Mouse (Mus musculus): Measurements from ENCODE around the gene Slc2a1. TPM values are rescaled to one million over a fixed set of nuclear protein-coding genes. Genes with fewer than 3 reads are reported as not detected.

The Slc2a1 gene
- total RNA-seq, 2 experiments from 2014 or later = 9.5 to 12.7 TPM

DNA sequence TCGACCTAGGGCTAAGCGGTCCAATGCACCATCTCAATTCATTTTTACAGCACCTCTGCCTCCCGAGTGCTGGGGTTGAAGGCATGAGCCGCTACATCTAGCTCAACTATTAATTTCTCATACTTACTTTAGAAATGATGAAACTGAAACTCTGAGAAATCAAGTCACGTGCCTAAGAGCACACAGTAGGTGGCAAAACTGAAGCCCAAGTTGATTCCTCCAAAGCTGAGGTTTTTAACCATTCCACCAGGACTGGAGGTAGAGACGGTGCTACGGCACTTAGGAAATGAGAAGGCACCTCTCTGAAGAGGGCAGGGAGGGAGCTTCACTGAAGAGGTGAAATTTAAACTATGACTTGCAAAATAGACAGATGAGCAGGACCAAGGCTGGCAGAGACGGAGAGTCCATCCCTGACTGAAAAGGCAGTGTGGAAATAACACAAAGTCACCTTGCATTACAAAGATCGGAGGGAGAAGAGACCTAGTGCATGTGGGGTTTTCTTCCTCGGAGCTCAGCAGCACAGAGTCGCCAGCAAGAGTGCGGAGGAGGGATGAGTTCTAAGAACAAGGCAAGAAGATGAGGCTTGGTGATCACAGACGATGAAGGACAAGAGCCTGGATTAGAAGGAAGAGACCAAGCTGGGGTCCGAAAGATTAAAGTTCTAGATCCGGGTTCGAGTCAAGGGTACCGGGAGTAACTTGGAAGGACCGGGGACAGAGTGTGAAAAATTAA lies 64.6 kb downstream of the Slc2a1 start:
- intact Hi-C loops (cut with DNase I) = loop anchor here (2.0 to 10.0 kb wide), 3 partner anchors 22 to 562 kb away; partner anchors contain the start of genes Foxj3, Frg2f1, Hivep3 and Svbp
- peak in 1 of 2 experiments; percentile 21 for DNase-seq

DNA sequence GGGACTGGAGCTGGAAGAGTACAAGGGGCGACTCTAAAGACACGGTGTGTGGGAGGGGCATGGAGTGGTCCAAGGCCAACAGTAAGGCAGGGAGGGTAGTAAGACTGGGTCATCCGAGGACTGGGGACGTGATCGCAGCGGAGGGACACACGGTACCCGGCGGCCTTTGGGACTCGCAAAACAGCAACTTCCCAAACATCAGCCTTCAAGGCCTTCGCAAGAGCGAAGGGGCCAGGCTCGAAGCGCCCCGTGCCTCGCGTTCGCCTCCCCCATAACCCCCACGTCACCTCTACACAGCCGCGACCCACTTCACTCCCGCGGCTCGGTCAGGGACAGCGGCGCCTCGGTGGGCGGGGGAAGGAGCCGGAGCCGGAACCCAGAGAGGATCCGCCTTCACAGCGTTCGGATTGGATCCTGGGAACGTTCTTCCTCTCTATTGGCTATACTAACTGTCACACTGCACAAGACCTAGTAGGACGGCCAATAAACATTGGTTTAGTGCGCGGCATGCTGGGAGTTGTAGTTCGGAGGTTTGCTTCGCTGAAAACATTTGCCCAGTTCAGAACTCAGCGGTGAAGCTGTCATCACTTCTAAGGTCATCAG lies 65.4 kb downstream of the Slc2a1 start, which contains the start of gene Zfp691:
Gene Zfp691 (minus strand): TSS at position 345 of the 603 bp plus-strand sequence.
- intact Hi-C loops (cut with DNase I) = loop anchor here (2.0 to 10.0 kb wide), 3 partner anchors 21 to 561 kb away; partner anchors contain the start of genes Foxj3, Frg2f1, Hivep3 and Svbp
- DNase-seq = peak; percentile 92

DNA sequence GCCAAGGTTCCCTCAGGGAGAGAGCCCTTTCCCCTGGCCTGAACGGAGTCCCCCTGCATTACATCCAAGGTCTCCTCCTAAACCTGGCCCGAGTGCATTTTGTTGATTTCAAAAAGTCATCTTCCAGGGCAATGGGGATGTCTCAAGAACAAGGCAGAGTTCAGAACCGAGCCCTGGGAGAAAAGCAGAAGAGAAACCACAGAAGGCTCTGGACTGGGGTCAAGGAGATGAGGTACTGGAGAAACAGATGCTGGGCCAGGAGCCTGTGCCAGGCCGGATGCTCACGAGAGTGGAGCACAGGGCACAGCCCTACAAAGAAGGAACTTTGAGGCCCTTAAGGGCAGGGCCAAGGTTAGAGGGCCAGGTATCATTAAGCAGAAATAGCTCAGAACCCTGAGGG lies 69.2 kb downstream of the Slc2a1 start:
- peak; percentile 24 to 31 for DNase-seq
- intact Hi-C loops (cut with DNase I) = loop anchor here (2.0 to 10.0 kb wide), 3 partner anchors 55 to 557 kb away; partner anchors contain the start of genes AU022252, Foxj3, Frg2f1 and Hivep3

DNA sequence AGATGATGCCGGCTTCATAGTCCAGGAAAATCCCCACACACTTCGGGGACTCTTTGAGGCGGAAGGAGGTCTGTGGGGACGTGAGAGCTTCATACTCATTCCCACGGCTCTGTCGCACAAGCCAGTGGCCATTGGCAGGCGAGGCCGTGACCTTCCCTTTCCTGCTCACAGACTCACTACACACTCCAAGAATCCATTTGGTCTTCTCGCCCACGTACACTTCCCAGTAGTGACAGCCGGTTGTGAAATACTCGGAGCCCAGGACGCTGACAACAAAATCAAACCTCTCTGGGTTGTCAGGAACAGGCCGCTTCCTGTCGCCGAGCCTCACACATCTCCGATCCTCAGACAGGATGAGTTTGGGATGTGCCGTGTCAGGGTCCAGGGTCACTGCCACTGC lies 69.8 kb downstream of the Slc2a1 start:
- DNase-seq = peak; percentile 20 to 40
- intact Hi-C loops (cut with DNase I) = loop anchor here (2.0 to 10.0 kb wide), 3 partner anchors 54 to 556 kb away; partner anchors contain the start of genes AU022252, Foxj3, Frg2f1 and Hivep3

DNA sequence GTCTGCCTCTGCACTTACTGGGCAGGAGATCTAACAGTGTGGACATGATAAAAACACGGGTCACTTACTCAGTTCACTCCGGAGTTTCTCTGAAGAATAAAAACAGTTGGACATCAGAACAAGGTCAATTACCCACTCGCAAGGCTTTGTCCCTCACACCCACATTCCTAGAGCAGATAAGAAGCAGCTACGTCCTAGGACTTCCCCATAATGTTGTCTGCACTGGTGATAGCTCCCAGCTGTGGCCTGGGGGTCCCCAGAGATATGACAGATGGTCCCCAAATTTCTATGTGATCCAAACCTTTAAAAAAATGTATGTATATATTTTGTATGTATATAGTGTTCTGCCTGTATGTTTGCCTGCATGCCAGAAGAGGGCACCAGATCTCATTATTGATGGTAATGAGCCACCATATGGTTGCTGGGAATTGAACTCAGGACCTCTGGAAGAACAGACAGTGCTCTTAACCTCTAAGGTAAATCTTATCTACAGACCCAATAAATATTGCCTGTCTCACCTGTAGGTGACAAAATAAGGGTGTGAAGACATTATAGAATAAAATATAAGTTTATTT lies 71.7 kb downstream of the Slc2a1 start:
- DNase-seq = no peak
- intact Hi-C loops (cut with DNase I) = no loop called here

DNA sequence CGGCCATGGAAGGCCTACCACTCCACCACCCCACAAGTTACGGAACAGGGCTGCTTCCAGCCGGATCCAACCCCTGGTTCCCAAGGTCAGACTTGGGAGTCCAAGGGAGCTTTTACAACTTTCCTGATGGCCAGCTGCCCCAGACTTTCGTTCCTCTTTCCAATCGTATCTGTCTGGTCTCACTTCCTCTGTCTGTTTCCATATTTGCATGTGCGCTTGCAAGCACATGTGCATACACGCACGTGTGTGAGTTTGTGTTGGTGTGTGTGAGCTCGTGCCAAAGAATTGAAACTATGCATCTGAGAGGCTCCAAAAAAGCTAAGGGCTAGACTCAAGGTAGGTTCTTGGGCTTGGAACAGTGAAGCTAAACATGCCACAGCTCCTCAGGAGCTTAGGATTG lies 72.9 kb downstream of the Slc2a1 start:
- no peak for DNase-seq
- intact Hi-C loops (cut with DNase I) = no loop called here

DNA sequence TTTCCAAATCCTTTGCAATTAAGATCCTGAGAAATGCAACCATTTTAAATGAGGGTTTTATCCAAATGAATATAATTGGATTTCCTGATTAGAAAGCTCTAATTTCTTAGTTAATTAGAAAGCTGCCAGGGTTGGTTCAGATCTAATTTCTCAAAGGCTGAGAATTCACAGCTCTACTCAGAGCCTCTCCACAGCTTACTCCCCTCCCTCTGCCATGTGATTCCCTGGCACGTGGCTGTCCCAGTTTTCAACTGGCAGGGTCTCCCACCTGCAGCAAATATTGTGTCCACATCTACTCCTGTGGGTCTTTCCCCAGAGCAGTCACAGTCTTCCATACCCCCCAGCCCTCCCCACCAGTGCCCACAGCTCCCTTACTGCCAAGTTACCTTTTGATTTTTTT lies 75.0 kb downstream of the Slc2a1 start:
- no peak for DNase-seq
- intact Hi-C loops (cut with DNase I) = no loop called here

DNA sequence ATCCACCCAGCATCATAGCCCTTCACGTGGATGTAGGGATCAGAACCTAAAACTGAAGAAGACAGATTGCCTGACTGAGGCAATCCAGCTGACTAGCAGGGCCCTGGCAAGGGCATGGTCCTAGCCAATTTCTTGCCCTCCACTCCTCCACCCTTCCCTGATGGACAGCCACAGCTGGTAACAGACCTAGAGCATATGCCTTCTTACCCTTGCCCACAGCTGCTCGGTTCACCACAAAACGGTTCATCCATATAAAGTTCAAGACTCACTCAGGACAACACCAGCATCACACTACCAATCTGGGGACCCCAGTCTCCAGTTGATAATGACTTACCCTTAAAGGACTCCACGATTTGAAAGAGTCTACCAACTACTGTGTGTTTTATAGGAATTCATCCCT lies 77.3 kb downstream of the Slc2a1 start:
- no peak for DNase-seq
- intact Hi-C loops (cut with DNase I) = no loop called here

Small RNA genes lying within 50 kb of the gene (microRNA-seq; reads per million reads assigned to microRNA genes)
- 0 reads per million in 2 experiments for gene Mir1957a (ENCODE audit: borderline number of aligned reads in 2 of 2)

Other genes with a start within 250 kb of the Slc2a1 start
- gene Olfr1331, start 244.1 kb upstream of the Slc2a1 start, total RNA-seq (2021) = not detected
- gene Olfr1330, start 220.1 kb upstream of the Slc2a1 start, total RNA-seq (2021) = not detected
- gene Olfr1329, start 191.2 kb upstream of the Slc2a1 start, total RNA-seq (2021) = not detected
- not detected for gene Olfr1328, start 170.1 kb upstream of the Slc2a1 start, total RNA-seq (2021)
- under 1 TPM; 0.28 to 0.38 TPM for gene Lao1, start 147.1 kb upstream of the Slc2a1 start, total RNA-seq (2021)
- 10 to 100 TPM; 20.0 to 21.5 TPM for gene Zfp691, start 65.5 kb downstream of the Slc2a1 start, total RNA-seq (2021)
- gene Ermap, start 81.3 kb downstream of the Slc2a1 start, total RNA-seq (2021) = under 1 TPM in 1 of 2 experiments, not detected in 1; 0.11 TPM
- gene Svbp, start 86.6 kb downstream of the Slc2a1 start, total RNA-seq (2021) = 10 to 100 TPM; 19.0 to 19.6 TPM
- not detected for gene Tmem269, start 109.5 kb downstream of the Slc2a1 start, total RNA-seq (2021)
- 10 to 100 TPM; 22.2 to 24.5 TPM for gene AU022252, start 124.0 kb downstream of the Slc2a1 start, total RNA-seq (2021)
- gene P3h1, start 124.2 kb downstream of the Slc2a1 start, total RNA-seq (2021) = 10 to 100 TPM; 13.3 to 15.1 TPM
- not detected for gene Cldn19, start 146.7 kb downstream of the Slc2a1 start, total RNA-seq (2021)
- 100 to 1,000 TPM; 786 to 814 TPM for gene Ybx1, start 185.9 kb downstream of the Slc2a1 start, total RNA-seq (2021)
- gene Ppih, start 211.8 kb downstream of the Slc2a1 start, total RNA-seq (2021) = 10 to 100 TPM in 1 of 2 experiments, 1 to 10 TPM in 1; 9.4 to 12.2 TPM

Measured in heart, postnatal 36 days (tissue).